Mouse (Mus musculus) lung, adult 2 months (tissue): ENCODE measurements around the gene Irak2. TPM values are rescaled to one million over a fixed set of nuclear protein-coding genes. Genes with fewer than 3 reads are reported as not detected.

Experiments
- DNase-seq: peaks from one replicate; pipeline ENCODE4 v3.0.0; 2022
- H3K4me1 ChIP-seq: fragments of 200-500 bp; 2 replicates; pipeline ENCODE4 v1.6.1; 2011; ENCODE audit warnings: low read length; ENCODE audit not compliant: control insufficient read depth, insufficient read depth
- H3K4me3 ChIP-seq: fragments of 200-500 bp; replicated peaks from 2 replicates; pipeline ENCODE3; 2011; ENCODE audit warnings: low read depth, mild to moderate bottlenecking, control low read depth, low read length; ENCODE audit errors: extremely low read depth
- CTCF ChIP-seq: fragments of 200-500 bp; IDR thresholded peaks from 2 replicates; pipeline ENCODE4 v1.5.1; 2011; ENCODE audit warnings: mild to moderate bottlenecking, low read length, control low read depth; ENCODE audit not compliant: insufficient read depth
- POLR2A ChIP-seq: fragments of 200-500 bp; IDR thresholded peaks from 2 replicates; pipeline ENCODE4 v1.6.1; 2011; ENCODE audit warnings: low read depth, mild to moderate bottlenecking, control low read depth, low read length, borderline replicate concordance; ENCODE audit errors: extremely low read depth
- WGBS: fragments of 180-500 bp; shearing (Covaris S2); methylation state at CpG from one replicate; pipeline ENCODE4 v1.1.7; 2018; 5-methylcytosine and 5-hydroxymethylcytosine counted together
- polyA plus RNA-seq: library from polyadenylated mRNA; depleted of rRNA; stranded (reverse); fragments of >200 nt; gene quantifications from 2 replicates; pipeline ENCODE4 v1.2.3, GENCODE M21; 2012

Gene Irak2
- polyA plus RNA-seq, 1 experiment = 48.8 TPM

- Histone ChIP-seq H3K4me1 (peaks cover 5% of the 10 kb centered on the region), H3K4me3 (no peak overlapping the region)
- DNase-seq = no peak
- TF ChIP-seq POLR2A = no peak
- no peak for TF ChIP-seq CTCF
- 71% methylated on average over 5 of the region's 5 CpGs for WGBS
Observed at GRCm38 (mm10) chr6:113630322-113630721, 7.9 kb upstream of the Irak2 start.

GRCm38 (mm10) chr6:113632863-113633262 lies 5.4 kb upstream of the Irak2 start:
- no peak for TF ChIP-seq CTCF
- TF ChIP-seq POLR2A = no peak
- Histone ChIP-seq H3K4me1 (peaks cover 3% of the 10 kb centered on the region; the same call in 1 of the 2 replicates), H3K4me3 (no peak overlapping the region)
- 91% methylated on average over 4 of the region's 4 CpGs for WGBS
- no peak for DNase-seq

- TF ChIP-seq POLR2A (no peak), CTCF (no peak)
- Histone ChIP-seq H3K4me1 (peaks cover 3% of the 10 kb centered on the region; the same call in 1 of the 2 replicates), H3K4me3 (no peak overlapping the region)
- DNase-seq = no peak
- 73% methylated on average over 4 of the region's 4 CpGs for WGBS
Observed at GRCm38 (mm10) chr6:113639201-113639600, 934 bp downstream of the Irak2 start.

- WGBS = 78% methylated on average over 8 of the region's 8 CpGs
- TF ChIP-seq POLR2A = no peak
- TF ChIP-seq CTCF = no peak
- DNase-seq = no peak
- H3K4me1 ChIP-seq = peaks cover 5% of the 10 kb centered on the region
- H3K4me3 ChIP-seq = no peak overlapping the region
Observed at GRCm38 (mm10) chr6:113642605-113643004, 4.3 kb downstream of the Irak2 start.

GRCm38 (mm10) chr6:113643021-113643420 lies 4.8 kb downstream of the Irak2 start:
- no peak for TF ChIP-seq CTCF
- no peak for TF ChIP-seq POLR2A
- Histone ChIP-seq H3K4me3 (no peak overlapping the region), H3K4me1 (peaks cover 5% of the 10 kb centered on the region)
- no peak for DNase-seq
- WGBS = 67% methylated on average over 4 of the region's 4 CpGs

- TF ChIP-seq CTCF (no peak), POLR2A (no peak)
- WGBS = 82% methylated on average over 2 of the region's 2 CpGs
- no peak for DNase-seq
- Histone ChIP-seq H3K4me1 (peaks cover 5% of the 10 kb centered on the region), H3K4me3 (no peak overlapping the region)
Observed at GRCm38 (mm10) chr6:113643967-113644366, 5.7 kb downstream of the Irak2 start.

- H3K4me1 ChIP-seq = peaks cover 5% of the 10 kb centered on the region
- no peak overlapping the region for H3K4me3 ChIP-seq
- TF ChIP-seq POLR2A = 0 out of 2 replicates have a peak, but pooled peaks have one; percentile 28
- no peak for TF ChIP-seq CTCF
- no peak for DNase-seq
- 37% methylated on average over 8 of the region's 8 CpGs for WGBS
Observed at GRCm38 (mm10) chr6:113644808-113645207, 6.5 kb downstream of the Irak2 start.

- 74% methylated on average over 7 of the region's 7 CpGs for WGBS
Observed at GRCm38 (mm10) chr6:113649346-113650196, 11.3 kb downstream of the Irak2 start.

GRCm38 (mm10) chr6:113650197-113650640 lies 12.0 kb downstream of the Irak2 start:
- WGBS = 49% methylated on average over 4 of the region's 4 CpGs

More at GRCm38 (mm10) chr6:113649346-113650196, 11.3 kb downstream of the Irak2 start:
- TF ChIP-seq POLR2A (no peak), CTCF (no peak)
- Histone ChIP-seq H3K4me3 (no peak overlapping the region), H3K4me1 (peaks cover 2% of the 10 kb centered on the region)
- no peak for DNase-seq

More at GRCm38 (mm10) chr6:113650197-113650640, 12.0 kb downstream of the Irak2 start:
- TF ChIP-seq POLR2A = no peak
- TF ChIP-seq CTCF = no peak
- H3K4me1 ChIP-seq = peaks cover 2% of the 10 kb centered on the region; the same call in 1 of the 2 replicates
- no peak overlapping the region for H3K4me3 ChIP-seq
- DNase-seq = no peak
